Mouse (Mus musculus): ENCODE measurements around the gene Cyp3a13. TPM values are rescaled to one million over a fixed set of nuclear protein-coding genes. Genes with fewer than 3 reads are reported as not detected.
"Not testable (repeated sequence)": the region's sequence is repeated elsewhere in the genome, so short reads cannot be mapped to it uniquely, and the experiment has no call there.

Cyp3a13 gene
- polyA plus RNA-seq, 1 experiment from 2014 or later, result not detected

DNA sequence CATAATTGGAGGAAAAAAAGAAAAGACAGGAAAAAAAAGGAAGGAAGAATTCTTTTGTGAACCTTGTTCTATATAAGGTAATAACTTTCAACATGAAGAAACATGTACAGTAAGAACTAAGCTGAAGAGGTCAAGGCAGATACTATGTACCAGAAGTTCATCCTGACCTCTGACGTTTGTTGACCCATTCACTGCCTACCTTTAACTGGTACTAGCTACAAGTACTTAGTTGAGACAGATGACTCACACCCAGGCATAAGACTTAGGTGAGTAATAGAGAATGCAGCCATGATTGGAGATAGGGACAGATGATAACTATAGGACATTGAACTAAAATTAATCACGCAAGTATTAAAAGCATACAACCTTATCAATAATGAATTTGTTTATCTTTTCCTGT, 15.1 kb upstream of the Cyp3a13 start:
- ATAC-seq (ENCODE audit: low FRiP score, low TSS enrichment), result no peak
- 92% methylated on average over 2 of the region's 2 CpGs for WGBS
- no peaks in the 10 kb centered on the region for H3K27me3 ChIP-seq (ENCODE audit: control insufficient read depth, insufficient read depth, low read length)
- no peaks in the 10 kb centered on the region for H3K36me3 ChIP-seq (ENCODE audit: control insufficient read depth, insufficient read depth, low read length)
- no peak overlapping the region for H3K9ac ChIP-seq (ENCODE audit: low read depth, low read length)
- no peak overlapping the region for H3K4me3 ChIP-seq (ENCODE audit: low read length)
- H3K4me2 ChIP-seq (replicated peaks; ENCODE audit: low read depth, low read length), result no peak overlapping the region
- H3K9me3 ChIP-seq (ENCODE audit: control insufficient read depth, low read length), result no peaks in the 10 kb centered on the region
- H3K27ac ChIP-seq (ENCODE audit: low read depth, low read length), result no peak overlapping the region
- no peaks in the 10 kb centered on the region for H3K4me1 ChIP-seq (ENCODE audit: control insufficient read depth, insufficient read depth, low read length)

DNA sequence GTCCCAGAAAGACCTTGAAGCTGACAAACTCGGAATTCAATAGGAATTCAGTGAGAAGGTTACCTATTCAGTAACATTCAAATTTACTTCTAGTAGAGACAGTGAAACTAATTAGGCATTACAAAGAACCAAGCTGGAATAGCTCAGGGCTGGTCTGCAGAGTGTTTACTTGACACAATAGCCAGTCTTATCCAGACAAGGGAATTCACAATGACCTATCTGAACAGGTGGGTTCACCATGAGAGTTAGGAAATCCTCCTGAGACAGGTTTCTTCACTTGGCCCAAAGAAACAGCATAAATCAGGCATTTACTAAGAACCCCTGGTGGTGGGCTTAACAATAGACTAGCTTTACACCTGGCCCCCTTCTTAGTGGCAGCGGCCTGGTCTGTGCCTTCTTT, 12.5 kb upstream of the Cyp3a13 start:
- H3K27ac ChIP-seq (ENCODE audit: low read depth, low read length); H3K9me3 ChIP-seq (ENCODE audit: control insufficient read depth, low read length); H3K4me2 ChIP-seq (replicated peaks; ENCODE audit: low read depth, low read length); ATAC-seq (ENCODE audit: low FRiP score, low TSS enrichment); H3K27me3 ChIP-seq (ENCODE audit: control insufficient read depth, insufficient read depth, low read length); H3K4me1 ChIP-seq (ENCODE audit: control insufficient read depth, insufficient read depth, low read length); H3K36me3 ChIP-seq (ENCODE audit: control insufficient read depth, insufficient read depth, low read length); H3K9ac ChIP-seq (ENCODE audit: low read depth, low read length); H3K4me3 ChIP-seq (ENCODE audit: low read length): not testable (repeated sequence)
- 79% methylated on average over 2 of the region's 2 CpGs for WGBS

DNA sequence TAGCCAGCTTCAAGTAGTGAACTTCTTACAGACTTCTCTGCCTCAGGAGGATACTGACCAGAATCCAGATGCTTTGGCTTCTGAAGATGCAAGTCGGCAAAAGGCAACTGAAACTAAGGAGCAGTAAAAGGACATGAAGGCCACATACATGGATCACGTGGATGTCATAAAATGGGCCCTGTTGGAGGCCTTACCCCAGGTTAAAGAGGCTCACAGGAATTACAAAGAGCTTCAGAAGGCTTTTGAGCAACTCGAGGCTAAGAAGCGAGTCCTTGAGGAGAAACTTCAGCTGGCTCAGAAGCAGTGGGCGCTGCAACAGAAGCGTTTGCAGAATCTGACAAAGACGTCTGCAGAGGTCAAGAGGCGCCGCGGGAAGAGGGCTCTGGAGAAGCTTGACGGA, 7.0 kb upstream of the Cyp3a13 start:
- Histone ChIP-seq H3K36me3 (ENCODE audit: control insufficient read depth, insufficient read depth, low read length) (no peaks in the 10 kb centered on the region), H3K27ac (ENCODE audit: low read depth, low read length) (no peak overlapping the region), H3K9me3 (ENCODE audit: control insufficient read depth, low read length) (no peaks in the 10 kb centered on the region), H3K27me3 (ENCODE audit: control insufficient read depth, insufficient read depth, low read length) (no peaks in the 10 kb centered on the region), H3K9ac (ENCODE audit: low read depth, low read length) (no peak overlapping the region), H3K4me1 (ENCODE audit: control insufficient read depth, insufficient read depth, low read length) (no peaks in the 10 kb centered on the region), H3K4me2 (replicated peaks; ENCODE audit: low read depth, low read length) (no peak overlapping the region), H3K4me3 (ENCODE audit: low read length) (no peak overlapping the region)
- WGBS, result 78% methylated on average over 11 of the region's 11 CpGs
- ATAC-seq (ENCODE audit: low FRiP score, low TSS enrichment), result no peak

DNA sequence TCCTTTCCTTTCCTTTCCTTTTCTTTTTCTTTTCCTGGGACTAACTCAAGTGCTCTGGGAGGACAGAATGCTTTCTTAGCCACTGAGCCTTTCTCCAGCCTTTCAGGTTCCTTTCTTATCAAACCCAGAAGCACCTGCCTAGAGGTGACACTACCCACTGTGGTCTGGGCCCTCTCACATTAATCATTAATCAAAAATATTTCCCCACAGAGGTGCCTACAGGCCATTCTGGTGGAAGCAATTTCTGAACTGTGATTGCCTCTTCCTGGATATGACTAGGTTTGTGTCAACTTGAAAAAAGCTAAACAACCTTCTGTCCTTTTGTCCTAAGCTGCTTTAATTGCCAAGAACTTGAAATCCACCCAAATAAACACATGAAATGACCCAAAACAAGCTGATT, 752 bp upstream of the Cyp3a13 start:
- H3K4me1 ChIP-seq (ENCODE audit: control insufficient read depth, insufficient read depth, low read length), result no peaks in the 10 kb centered on the region
- no peaks in the 10 kb centered on the region for H3K36me3 ChIP-seq (ENCODE audit: control insufficient read depth, insufficient read depth, low read length)
- no peak overlapping the region for H3K9ac ChIP-seq (ENCODE audit: low read depth, low read length)
- H3K4me2 ChIP-seq (replicated peaks; ENCODE audit: low read depth, low read length), result no peak overlapping the region
- H3K9me3 ChIP-seq (ENCODE audit: control insufficient read depth, low read length), result no peaks in the 10 kb centered on the region
- ATAC-seq (ENCODE audit: low FRiP score, low TSS enrichment), result no peak
- H3K4me3 ChIP-seq (ENCODE audit: low read length), result no peak overlapping the region
- H3K27me3 ChIP-seq (ENCODE audit: control insufficient read depth, insufficient read depth, low read length), result no peaks in the 10 kb centered on the region
- H3K27ac ChIP-seq (ENCODE audit: low read depth, low read length), result no peak overlapping the region

DNA sequence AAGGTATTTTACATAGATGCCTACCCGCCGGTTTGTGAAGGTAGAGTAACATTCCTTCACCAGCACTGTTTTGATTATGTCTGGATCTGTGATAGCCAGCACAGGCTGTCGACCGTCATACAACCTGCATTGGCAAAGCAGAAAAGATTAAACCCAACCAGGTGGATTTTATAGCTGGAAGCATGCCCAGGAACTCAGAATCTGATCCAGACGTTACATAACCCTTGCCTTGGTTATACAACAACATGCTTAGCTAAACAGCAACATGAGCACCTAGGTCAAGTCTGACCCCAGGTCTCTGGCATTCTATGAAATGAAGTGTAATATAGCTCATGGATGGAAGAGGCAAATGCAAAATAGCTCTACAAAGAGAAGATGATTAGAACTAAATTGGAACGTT, 5.9 kb downstream of the Cyp3a13 start:
- 72% methylated on average over 6 of the region's 6 CpGs for WGBS
- no peaks in the 10 kb centered on the region for H3K36me3 ChIP-seq (ENCODE audit: control insufficient read depth, insufficient read depth, low read length)
- no peaks in the 10 kb centered on the region for H3K9me3 ChIP-seq (ENCODE audit: control insufficient read depth, low read length)
- no peak overlapping the region for H3K4me3 ChIP-seq (ENCODE audit: low read length)
- no peaks in the 10 kb centered on the region for H3K27me3 ChIP-seq (ENCODE audit: control insufficient read depth, insufficient read depth, low read length)
- no peak for ATAC-seq (ENCODE audit: low FRiP score, low TSS enrichment)
- H3K4me2 ChIP-seq (replicated peaks; ENCODE audit: low read depth, low read length), result no peak overlapping the region
- no peak overlapping the region for H3K27ac ChIP-seq (ENCODE audit: low read depth, low read length)
- H3K9ac ChIP-seq (ENCODE audit: low read depth, low read length), result no peak overlapping the region
- H3K4me1 ChIP-seq (ENCODE audit: control insufficient read depth, insufficient read depth, low read length), result no peaks in the 10 kb centered on the region

DNA sequence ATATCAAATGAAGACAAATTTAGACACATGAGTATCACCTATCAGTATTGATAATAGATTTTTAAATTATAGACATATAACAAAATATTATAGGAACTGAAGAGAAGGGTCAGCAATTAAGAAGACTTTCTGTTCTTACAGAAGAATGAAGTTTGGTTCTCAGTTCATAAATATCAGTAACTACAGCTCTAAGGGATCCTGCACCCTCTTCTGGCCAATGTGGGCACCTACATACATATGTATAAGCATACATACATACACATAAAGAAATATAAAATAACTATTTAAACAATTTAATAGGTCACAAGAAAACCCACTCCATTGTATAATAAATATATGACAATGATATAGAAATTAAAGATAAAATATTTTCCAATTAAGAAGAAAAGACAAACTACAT, 6.9 kb downstream of the Cyp3a13 start:
- H3K4me2 ChIP-seq (replicated peaks; ENCODE audit: low read depth, low read length), result no peak overlapping the region
- no peaks in the 10 kb centered on the region for H3K27me3 ChIP-seq (ENCODE audit: control insufficient read depth, insufficient read depth, low read length)
- no peak overlapping the region for H3K27ac ChIP-seq (ENCODE audit: low read depth, low read length)
- no peak overlapping the region for H3K9ac ChIP-seq (ENCODE audit: low read depth, low read length)
- H3K4me1 ChIP-seq (ENCODE audit: control insufficient read depth, insufficient read depth, low read length), result no peaks in the 10 kb centered on the region
- H3K4me3 ChIP-seq (ENCODE audit: low read length), result no peak overlapping the region
- no peaks in the 10 kb centered on the region for H3K36me3 ChIP-seq (ENCODE audit: control insufficient read depth, insufficient read depth, low read length)
- ATAC-seq (ENCODE audit: low FRiP score, low TSS enrichment), result no peak
- H3K9me3 ChIP-seq (ENCODE audit: control insufficient read depth, low read length), result no peaks in the 10 kb centered on the region

DNA sequence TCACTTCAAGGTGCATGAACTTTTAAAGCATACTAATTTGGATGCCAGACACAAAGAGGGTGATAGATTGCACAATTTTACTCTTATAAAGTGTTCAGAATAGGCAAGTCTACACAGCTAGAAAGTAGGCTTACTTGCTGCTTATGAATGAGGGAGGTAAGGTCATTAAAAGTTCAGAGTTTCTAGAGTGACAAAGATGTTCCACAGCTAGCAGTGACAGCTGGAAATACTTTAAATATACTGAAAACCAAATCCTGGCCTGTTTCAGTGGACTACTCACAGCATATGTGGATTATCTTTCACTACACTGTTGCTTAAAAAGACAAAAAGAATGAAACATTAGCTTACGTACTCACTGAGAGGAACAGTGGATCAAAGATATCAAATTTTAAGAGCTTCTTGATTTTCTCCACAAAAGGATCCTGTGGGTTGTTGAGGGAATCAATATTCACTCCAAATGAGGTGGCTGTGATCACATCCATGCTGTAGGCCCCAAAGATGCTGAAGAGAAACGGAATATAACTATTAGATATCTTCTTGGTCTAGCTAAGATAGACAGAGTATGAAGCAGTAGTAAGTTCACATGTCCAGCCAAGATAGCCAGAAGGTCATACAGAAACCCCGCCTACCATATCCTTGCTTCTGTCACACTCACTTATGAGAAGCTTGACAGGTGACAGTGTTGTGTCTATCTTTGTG, 11.7 kb downstream of the Cyp3a13 start:
- ATAC-seq (ENCODE audit: low FRiP score, low TSS enrichment), result no peak
- H3K4me2 ChIP-seq (replicated peaks; ENCODE audit: low read depth, low read length), result no peak overlapping the region
- no peak overlapping the region for H3K27ac ChIP-seq (ENCODE audit: low read depth, low read length)
- H3K27me3 ChIP-seq (ENCODE audit: control insufficient read depth, insufficient read depth, low read length), result no peaks in the 10 kb centered on the region
- H3K36me3 ChIP-seq (ENCODE audit: control insufficient read depth, insufficient read depth, low read length), result no peaks in the 10 kb centered on the region
- no peak overlapping the region for H3K9ac ChIP-seq (ENCODE audit: low read depth, low read length)
- no peak overlapping the region for H3K4me3 ChIP-seq (ENCODE audit: low read length)
- WGBS, result 72% methylated on average over 3 of the region's 3 CpGs
- H3K4me1 ChIP-seq (ENCODE audit: control insufficient read depth, insufficient read depth, low read length), result no peaks in the 10 kb centered on the region
- H3K9me3 ChIP-seq (ENCODE audit: control insufficient read depth, low read length), result no peaks in the 10 kb centered on the region

DNA sequence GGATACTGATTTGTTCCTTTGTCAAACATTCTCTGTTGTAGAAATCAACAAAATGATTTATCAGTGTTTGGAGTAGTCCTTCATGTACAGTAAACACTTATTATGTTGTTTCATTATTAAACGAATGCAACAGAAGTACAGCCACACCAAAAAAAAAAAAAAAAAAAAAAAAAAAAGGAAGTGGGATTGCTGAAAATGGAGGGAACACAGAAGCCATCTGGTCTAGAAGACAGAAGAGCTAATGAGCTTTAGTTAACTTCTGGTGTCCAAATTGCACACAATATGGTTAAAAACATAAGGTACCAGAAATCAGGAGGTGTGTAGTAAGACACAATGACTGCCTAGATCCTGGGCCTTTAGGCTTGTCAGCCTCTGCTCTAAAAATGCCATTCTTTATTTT, 23.6 kb downstream of the Cyp3a13 start:
- Histone ChIP-seq H3K9ac (ENCODE audit: low read depth, low read length) (no peak overlapping the region), H3K4me2 (replicated peaks; ENCODE audit: low read depth, low read length) (no peak overlapping the region), H3K27ac (ENCODE audit: low read depth, low read length) (no peak overlapping the region), H3K4me1 (ENCODE audit: control insufficient read depth, insufficient read depth, low read length) (no peaks in the 10 kb centered on the region), H3K36me3 (ENCODE audit: control insufficient read depth, insufficient read depth, low read length) (no peaks in the 10 kb centered on the region), H3K9me3 (ENCODE audit: control insufficient read depth, low read length) (no peaks in the 10 kb centered on the region), H3K4me3 (ENCODE audit: low read length) (no peak overlapping the region), H3K27me3 (ENCODE audit: control insufficient read depth, insufficient read depth, low read length) (no peaks in the 10 kb centered on the region)
- no peak for ATAC-seq (ENCODE audit: low FRiP score, low TSS enrichment)
- 82% methylated on average over 1 of the region's 1 CpGs for WGBS

DNA sequence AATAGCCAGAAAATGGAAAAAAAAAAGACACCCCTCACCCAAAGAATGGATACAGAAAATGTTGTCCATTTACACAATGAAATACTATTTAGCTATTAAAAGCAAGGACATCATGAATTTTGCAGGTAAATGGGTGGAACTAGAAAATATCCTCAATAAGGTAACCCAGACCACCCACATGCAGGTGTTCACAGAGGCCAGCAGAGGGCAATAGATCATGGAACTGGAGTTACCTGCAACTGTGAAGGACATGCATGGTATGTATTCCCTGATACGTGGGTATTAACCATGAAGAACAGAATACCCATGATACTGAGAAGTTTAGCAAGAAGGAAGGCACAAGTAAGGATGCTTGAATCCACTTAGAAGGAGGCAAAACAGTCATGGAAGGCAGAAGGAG, 28.5 kb downstream of the Cyp3a13 start:
- WGBS, result 61% methylated on average over 1 of the region's 1 CpGs
- Histone ChIP-seq H3K9ac (ENCODE audit: low read depth, low read length) (no peak overlapping the region), H3K4me1 (ENCODE audit: control insufficient read depth, insufficient read depth, low read length) (no peaks in the 10 kb centered on the region), H3K27me3 (ENCODE audit: control insufficient read depth, insufficient read depth, low read length) (no peaks in the 10 kb centered on the region), H3K9me3 (ENCODE audit: control insufficient read depth, low read length) (no peaks in the 10 kb centered on the region), H3K27ac (ENCODE audit: low read depth, low read length) (no peak overlapping the region), H3K4me2 (replicated peaks; ENCODE audit: low read depth, low read length) (no peak overlapping the region), H3K36me3 (ENCODE audit: control insufficient read depth, insufficient read depth, low read length) (no peaks in the 10 kb centered on the region), H3K4me3 (ENCODE audit: low read length) (no peak overlapping the region)
- ATAC-seq (ENCODE audit: low FRiP score, low TSS enrichment), result no peak

Measured in kidney, embryonic 14.5 days (tissue).